Mouse (Mus musculus) bone marrow, adult 2 months (tissue): ENCODE results near the gene Exosc1.

Experiments
- CTCF ChIP-seq: fragments of 200-500 bp; IDR thresholded peaks from 2 replicates; pipeline ENCODE4 v1.5.1; 2011; ENCODE audit warnings: low read length, control low read depth; ENCODE audit not compliant: control insufficient read depth, insufficient read depth
- POLR2A ChIP-seq: fragments of 200-500 bp; IDR thresholded peaks from 2 replicates; pipeline ENCODE4 v1.6.1; 2011; ENCODE audit warnings: low read depth, mild to moderate bottlenecking, control low read depth, low read length, borderline replicate concordance; ENCODE audit not compliant: control insufficient read depth

- TF ChIP-seq CTCF, result no peak
- no peak for TF ChIP-seq POLR2A
These were observed 13.8 kb downstream of the Exosc1 start for GRCm38 (mm10) chr19:41919471-41919870.
